Mouse (Mus musculus) liver, embryonic 14.5 days (tissue): ENCODE data around the gene Mrpl43.
A peak's percentile ranks its signal among the peaks of the same experiment; 100 is the strongest.

ENCODE experiments used
- CTCF ChIP-seq: IDR thresholded peaks from 2 replicates; pipeline ENCODE4 v1.5.1; 2016; ENCODE audit warnings: antibody characterized with exemption, low read depth, control low read depth
- EP300 ChIP-seq: IDR thresholded peaks from 2 replicates; pipeline ENCODE4 v1.6.1; 2016; ENCODE audit warnings: antibody characterized with exemption, low read depth

GRCm38 (mm10) chr19:45031780-45032179, 25.5 kb upstream of the Mrpl43 start:
- TF ChIP-seq CTCF (peak; percentile 87), EP300 (no peak)
